Mouse (Mus musculus): ENCODE measurements around the gene Mpg. TPM values are rescaled to one million over a fixed set of nuclear protein-coding genes. Genes with fewer than 3 reads are reported as not detected.

The Mpg gene
- total RNA-seq (2021), result 10 to 100 TPM; 19.9 to 20.1 TPM

DNA sequence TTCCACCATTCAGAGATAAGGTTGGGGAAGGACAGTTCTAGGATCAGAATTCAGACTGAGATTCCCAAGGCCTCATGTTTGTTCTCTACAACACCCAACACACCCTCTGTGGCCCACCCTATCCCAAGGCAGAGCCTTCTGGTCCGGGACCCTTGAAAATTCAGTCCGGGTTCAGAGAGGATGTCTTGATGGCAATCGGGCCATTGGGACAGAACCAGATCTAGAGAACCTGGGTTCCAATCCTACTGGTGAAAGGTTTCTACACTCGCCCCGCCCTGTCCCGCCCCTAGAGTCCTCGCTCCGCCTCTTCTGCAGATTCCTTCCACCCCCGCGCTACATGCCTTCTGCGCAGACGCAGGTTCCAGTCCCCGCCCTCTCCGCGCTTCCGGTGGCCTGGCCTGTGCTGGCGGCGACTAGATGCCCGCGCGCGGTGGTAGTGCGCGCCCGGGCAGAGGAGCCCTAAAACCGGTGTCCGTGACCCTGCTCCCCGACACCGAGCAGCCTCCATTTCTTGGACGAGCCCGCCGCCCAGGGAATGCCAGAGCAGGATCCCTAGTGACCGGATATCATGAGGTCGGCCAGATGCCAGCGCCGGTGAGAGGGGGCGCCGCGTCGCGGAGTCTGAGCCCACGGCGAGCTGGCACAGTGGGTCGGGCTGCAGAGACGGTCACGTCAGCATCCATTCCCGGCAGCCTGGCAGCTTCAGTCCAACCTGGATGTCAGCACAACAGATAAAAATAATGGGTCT is at the start of gene Mpg:
Gene Mpg (plus strand): TSS at position 382 of the 748 bp plus-strand sequence.
- peak; percentile 90 for DNase-seq (ENCODE audit: low spot score in 2 of 2)
- intact Hi-C loops (cut with DNase I), result no loop called here

DNA sequence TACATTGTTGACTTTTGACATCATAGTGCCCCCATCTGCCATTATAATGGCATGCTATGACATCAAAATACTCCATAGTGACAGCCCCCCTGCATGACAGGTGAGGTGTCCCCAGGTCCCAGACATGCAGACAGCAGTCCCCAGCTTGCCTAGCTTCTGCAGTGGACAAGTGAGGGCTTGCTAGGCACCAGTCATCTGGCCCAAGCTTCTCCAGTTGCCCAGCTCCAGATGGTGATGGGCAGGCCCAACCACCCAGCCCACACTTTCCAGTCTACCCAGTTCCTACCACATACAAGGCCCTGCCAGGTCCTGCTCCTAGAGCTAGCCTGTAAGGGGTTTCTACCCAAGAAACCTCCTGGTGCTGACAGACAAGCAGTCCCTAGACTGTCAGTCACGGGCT is 47.8 kb upstream of the Mpg start:
- intact Hi-C loops (cut with DNase I), result no loop called here
- no peak for DNase-seq (ENCODE audit: low spot score in 2 of 2)

DNA sequence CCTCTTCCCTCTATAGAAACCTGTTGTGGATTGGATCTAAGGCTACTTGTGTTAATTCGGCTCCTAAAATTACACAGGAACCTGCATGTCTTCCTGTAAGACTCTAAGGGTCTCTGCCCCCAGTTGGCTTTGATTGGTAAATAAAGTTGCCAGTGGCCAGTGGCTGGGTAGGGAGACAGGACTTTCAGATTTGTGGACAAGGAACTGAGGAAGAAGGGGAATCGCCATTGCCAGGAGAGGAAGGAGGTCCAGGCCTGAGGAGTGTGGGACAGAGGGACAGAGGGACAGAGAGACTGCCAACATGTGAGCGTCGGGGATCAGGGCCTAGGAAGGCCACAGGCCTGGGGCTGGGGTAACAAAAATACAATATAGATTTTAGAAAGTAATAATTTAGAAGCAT is 45.1 kb upstream of the Mpg start:
- DNase-seq (ENCODE audit: low spot score in 2 of 2), result no peak
- intact Hi-C loops (cut with DNase I), result loop anchor here (10.0 kb wide), 1 partner anchor 964 kb away; the partner anchor contains the start of gene Fgf18

DNA sequence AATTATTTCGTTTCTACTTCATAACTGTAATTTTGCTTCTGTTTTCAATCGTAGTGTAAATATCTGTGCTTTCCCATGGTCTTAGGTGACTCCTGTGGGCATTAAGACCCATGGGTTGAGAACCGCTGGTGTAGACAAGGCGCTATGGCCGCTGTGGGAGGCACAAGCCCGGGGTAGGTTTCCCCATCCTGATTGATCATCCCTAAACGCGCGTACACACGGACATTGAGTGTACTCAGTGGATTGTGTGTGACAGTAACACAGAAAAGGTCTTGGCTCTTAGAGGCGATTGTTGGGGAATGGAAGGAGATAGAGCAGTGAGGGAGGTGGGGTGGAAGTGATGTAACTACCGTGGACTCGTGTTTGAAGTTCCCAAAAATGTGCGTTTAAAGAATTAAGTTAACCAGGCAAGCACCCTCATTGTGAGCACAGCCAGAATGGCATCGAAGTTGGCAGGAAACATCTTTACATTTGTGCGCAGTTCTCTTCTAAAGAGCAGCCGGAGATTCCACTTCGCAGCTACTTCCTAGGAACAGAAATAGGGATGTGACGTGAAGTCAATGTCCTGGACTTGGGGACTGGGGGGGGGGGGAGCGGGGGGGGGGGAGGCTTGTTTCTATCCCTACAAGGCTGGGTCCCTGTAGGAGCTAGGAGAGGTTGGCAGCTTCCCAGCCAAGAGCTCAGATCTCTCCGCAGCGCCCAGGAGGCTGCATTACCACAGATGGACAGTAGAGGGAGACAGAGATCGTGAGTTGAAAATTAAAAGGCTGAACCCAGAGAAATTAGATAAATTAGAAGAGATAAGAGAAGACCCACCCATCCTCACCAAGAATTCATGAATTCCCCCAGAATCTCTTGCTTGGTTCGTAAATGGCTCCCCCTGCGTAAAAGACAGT is 44.1 kb upstream of the Mpg start:
- DNase-seq (ENCODE audit: low spot score in 2 of 2), result peak; percentile 80 to 88

DNA sequence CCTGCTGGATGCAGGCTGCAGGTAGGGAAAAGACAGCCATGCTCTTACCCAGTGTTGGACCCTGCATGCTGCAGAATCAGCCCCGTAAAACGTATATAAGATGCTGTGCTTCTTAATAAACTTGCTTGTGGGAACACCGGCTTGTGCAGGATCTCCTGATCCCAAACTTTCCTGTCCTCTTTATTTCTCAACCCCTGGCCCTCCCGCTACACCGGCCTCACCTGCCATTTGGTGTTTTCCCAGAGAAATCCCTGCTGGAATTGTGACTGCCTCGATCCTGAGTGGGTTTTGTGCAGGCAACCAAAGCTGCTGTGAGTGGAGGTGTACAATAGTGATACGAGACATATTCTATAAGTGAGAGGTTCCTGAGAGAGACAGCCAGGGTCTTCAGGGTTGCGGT is 41.8 kb upstream of the Mpg start:
- intact Hi-C loops (cut with DNase I), result loop anchor here (10.0 kb wide), 1 partner anchor 960 kb away; the partner anchor contains the start of gene Fgf18
- DNase-seq (ENCODE audit: low spot score in 2 of 2), result no peak

More for the DNA sequence above, 44.1 kb upstream of the Mpg start:
- intact Hi-C loops (cut with DNase I), result loop anchor here (2.0 to 10.0 kb wide), 2 partner anchors 57 to 963 kb away; partner anchors contain the start of gene Fgf18

DNA sequence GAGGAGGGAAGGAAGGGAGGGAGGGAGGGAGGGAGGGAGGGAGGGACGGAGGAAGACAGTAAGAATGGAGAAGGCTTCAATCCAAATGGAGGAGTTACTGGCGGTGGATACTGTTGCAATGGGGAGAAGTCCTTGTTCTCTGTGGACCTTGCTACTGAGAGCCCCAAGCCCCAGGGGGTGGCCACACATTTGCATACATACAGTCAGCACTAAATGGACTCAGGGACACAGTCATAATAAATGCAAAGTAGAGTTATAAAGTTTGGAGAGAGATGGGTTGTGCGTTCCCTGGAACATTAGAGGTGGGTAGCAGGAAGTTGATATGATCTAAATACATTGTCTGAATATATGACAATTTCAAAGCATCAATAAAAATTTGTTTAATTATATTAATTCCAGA is 40.3 kb upstream of the Mpg start:
- intact Hi-C loops (cut with DNase I), result loop anchor here (10.0 kb wide), 1 partner anchor 959 kb away; the partner anchor contains the start of gene Fgf18
- DNase-seq (ENCODE audit: low spot score in 2 of 2), result no peak

DNA sequence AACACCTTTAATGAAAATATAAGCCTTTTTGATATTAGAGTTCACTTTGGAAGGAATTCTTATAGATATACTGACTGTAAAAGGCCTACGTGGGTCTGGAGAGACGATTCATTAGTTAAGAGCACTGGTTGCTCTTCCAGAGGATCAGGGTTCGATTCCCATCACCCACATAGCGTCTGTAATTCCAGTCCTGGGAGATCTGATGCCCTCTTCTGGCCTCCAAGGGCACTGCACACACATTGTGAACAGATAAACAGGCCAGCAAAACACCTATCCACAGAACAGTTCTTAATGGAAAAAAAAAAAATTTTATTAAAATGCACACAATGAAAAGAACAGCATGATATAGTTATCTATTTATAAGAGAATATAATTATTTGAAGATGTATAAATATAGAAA is 39.0 kb upstream of the Mpg start:
- intact Hi-C loops (cut with DNase I), result loop anchor here (10.0 kb wide), 1 partner anchor 958 kb away; the partner anchor contains the start of gene Fgf18
- no peak for DNase-seq (ENCODE audit: low spot score in 2 of 2)

DNA sequence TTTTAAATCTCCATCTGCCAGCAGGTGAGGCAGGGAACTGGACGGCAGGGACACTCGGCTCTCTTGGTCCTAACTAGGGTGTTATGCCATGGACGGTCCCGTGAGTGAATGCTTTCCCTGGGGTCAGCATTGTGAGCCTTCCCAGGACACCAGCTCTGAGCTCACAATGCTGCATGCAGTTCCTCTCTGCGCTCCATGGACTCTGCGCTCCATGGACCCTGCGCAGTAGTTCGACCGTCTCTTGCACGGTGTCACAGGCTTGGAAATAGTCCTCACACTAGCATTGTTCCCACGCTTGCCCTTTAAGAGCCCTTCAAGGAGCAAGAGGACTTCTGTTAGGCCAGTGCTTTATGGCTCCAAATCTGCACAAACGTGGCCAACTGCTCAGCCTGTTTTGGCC is 37.4 kb upstream of the Mpg start:
- no peak for DNase-seq (ENCODE audit: low spot score in 2 of 2)
- intact Hi-C loops (cut with DNase I), result loop anchor here (10.0 kb wide), 1 partner anchor 956 kb away; the partner anchor contains the start of gene Fgf18

DNA sequence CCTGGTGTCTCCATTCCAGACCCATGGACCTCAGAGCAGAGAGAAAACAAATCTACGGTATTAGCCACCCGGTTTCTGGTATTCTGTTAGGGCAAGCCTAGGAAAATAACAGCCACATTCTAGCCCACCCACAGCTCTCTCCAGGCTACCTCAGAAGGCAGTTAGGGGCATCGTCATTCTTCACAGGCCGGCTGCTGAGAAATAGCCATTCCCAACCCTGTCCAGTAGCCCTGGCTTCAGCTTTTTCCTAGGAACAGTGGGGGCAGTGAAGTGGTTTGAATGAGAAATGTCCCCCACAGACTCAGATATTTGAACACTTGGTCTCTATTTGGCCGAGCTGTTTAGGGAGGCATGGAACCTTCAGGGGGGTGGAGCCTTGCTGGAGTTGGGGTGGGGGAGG is 36.9 kb upstream of the Mpg start:
- intact Hi-C loops (cut with DNase I), result loop anchor here (10.0 kb wide), 1 partner anchor 955 kb away; the partner anchor contains the start of gene Fgf18
- no peak for DNase-seq (ENCODE audit: low spot score in 2 of 2)

DNA sequence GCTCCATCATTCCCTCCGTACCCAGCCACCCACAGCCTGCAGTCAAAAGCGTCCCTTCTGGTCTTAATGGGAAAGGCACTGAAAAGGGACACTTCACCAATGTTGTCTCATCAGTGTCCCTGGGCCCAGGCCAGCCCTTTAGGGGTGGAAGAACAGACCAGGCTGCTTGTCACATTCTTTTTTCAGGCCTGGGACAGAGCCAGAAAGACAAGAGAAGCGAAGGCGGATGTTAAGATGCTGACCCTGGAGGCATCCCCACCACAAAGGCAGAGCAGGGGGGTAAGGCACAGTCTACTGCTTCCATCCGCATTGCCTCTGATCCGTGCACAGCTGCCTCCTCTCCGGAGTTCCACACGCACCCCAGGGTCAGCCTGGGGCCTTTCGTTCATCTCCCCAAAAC is 36.2 kb upstream of the Mpg start:
- DNase-seq (ENCODE audit: low spot score in 2 of 2), result no peak
- intact Hi-C loops (cut with DNase I), result loop anchor here (10.0 kb wide), 1 partner anchor 405 kb away; no protein-coding TSS in a partner anchor

DNA sequence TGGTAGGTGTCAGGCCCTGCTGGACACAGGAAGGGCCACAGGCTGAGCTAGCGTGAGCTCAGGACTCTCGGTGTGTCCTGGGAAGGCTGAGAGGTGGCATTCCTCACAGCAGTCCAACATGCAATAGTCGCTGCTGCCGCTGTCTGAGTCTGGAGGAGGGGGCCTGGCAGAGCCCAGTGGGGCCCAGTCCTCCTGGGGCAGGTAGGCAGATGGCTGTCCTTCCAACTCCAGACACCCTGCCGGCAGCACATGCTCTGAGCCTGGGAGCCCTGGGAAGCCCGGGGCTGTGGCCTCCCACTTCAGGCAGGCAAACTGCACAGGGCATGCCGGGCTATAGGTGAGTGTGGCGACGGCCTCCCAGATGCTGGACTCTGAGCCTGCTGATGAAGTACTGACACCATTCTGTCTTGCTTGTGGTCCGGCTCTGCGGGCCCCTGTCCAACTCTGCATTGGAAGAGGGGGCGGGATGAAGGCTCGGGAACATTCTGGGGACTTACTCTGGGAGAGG is 35.6 kb upstream of the Mpg start:
- intact Hi-C loops (cut with DNase I), result loop anchor here (10.0 kb wide), 1 partner anchor 404 kb away; no protein-coding TSS in a partner anchor
- DNase-seq (ENCODE audit: low spot score in 2 of 2), result no peak

DNA sequence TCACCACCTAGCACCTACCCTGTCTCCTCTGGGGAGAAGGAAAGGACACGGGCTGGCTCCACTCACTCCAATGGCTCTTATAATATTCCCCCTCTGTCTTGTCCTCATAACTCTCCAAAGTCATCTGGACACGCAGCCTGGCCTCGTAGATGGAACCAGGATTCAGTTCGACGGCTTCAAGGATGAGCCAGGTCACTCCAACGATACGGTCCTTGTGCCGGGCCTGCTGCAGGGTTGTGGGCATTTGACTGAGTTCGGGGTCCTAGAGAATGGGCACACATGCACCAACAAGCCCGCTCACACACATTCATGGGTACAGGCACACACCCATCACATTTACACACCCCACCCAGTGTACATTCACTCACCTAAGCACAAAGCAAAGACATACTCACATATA is 33.1 kb upstream of the Mpg start:
- DNase-seq (ENCODE audit: low spot score in 2 of 2), result no peak
- intact Hi-C loops (cut with DNase I), result loop anchor here (10.0 kb wide), 1 partner anchor 402 kb away; no protein-coding TSS in a partner anchor

DNA sequence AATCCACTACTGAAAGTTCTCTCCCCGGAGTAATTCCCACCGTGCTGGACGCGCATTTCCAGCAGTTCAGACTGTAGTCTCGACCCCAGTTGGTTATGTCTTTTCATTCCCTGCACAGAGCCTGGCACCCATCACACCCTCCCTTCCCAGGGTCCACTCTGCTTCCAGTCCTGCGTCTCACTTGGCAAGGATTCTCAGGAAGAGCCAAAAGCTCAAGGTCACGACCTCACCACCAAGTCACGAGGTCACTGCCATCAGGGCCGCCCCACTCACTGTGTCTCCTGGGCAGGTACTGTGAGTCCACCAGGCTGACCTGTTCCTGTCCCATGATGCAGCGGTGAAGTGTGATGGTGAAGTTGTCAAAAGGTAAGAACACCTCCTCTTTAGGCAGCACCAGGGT is 32.2 kb upstream of the Mpg start:
- DNase-seq (ENCODE audit: low spot score in 2 of 2), result no peak

DNA sequence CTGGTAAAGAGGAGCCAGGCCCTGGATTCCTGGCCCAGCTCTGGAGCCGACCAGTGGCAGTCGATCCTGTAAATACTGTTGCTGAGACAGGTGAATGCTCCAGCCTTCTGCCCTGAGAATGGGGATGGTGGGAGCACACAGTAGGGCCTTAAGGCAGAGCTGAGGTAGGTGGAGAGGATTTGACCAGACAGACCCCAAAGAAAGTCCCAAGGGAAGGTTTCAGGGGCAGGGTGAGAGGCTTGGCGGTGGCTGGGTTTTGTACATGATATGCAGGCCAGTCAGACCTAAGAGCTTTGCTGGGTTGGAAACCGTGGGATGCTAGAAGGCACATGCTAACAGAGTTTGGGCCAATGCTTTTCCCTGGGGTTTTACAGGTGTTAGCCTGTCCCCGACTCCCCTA is 31.7 kb upstream of the Mpg start:
- intact Hi-C loops (cut with DNase I), result loop anchor here (10.0 kb wide), 1 partner anchor 400 kb away; no protein-coding TSS in a partner anchor
- DNase-seq (ENCODE audit: low spot score in 2 of 2), result no peak

More for the DNA sequence above, 32.2 kb upstream of the Mpg start:
- intact Hi-C loops (cut with DNase I), result loop anchor here (10.0 kb wide), 1 partner anchor 401 kb away; no protein-coding TSS in a partner anchor

DNA sequence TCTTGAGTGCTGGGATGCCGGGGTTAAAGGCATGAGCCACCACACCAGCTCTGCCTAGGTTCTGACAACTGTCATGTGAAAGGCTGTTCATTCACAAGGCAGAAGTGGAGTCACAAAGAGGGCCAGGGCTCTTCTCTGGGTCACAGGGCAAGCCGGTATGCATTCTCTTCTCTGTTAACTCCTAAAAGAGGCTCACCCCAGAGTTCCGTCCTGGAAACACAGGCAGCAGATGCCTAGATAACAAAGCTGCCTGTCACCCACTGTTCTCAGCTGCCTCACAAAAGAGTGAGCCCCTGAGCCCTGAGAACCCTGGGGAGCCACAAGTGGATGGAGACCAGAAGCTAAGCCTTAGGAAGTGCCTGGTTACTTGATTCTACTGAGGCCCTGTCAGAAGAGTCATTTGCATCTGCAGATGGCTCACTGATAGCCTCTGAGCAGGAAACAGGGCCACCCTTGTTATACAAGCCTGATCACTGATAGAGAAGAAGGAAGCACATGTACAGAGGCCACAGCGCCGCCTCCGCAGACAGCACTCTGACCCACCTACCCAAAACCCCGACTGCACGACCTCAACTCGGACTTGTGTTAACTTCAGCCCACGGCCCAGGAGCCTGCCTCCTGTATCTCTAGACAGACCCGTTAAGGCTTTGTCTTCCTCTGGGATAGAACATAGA is 30.3 kb upstream of the Mpg start:
- no peak for DNase-seq (ENCODE audit: low spot score in 2 of 2)
- intact Hi-C loops (cut with DNase I), result loop anchor here (10.0 kb wide), 1 partner anchor 399 kb away; no protein-coding TSS in a partner anchor

DNA sequence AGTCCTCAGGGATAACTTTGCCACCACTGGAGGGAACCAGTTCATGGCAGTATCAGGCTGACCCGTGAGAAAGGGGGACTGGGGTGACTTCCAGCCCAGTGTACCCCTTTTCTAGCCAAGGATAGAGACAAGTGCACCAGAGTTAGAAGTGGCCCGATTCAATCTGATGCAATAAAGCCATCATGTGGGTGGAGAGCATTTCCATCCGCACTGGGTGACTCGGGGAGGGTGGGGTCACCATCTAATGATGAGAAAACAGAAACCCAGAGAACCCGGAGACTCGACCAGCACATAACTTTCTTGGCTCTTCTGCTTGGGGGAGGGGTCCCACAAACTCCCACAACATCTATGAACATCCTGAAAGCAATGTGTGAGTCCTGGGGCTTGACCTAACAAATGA is 29.6 kb upstream of the Mpg start:
- intact Hi-C loops (cut with DNase I), result loop anchor here (10.0 kb wide), 1 partner anchor 398 kb away; no protein-coding TSS in a partner anchor
- DNase-seq (ENCODE audit: low spot score in 2 of 2), result no peak

DNA sequence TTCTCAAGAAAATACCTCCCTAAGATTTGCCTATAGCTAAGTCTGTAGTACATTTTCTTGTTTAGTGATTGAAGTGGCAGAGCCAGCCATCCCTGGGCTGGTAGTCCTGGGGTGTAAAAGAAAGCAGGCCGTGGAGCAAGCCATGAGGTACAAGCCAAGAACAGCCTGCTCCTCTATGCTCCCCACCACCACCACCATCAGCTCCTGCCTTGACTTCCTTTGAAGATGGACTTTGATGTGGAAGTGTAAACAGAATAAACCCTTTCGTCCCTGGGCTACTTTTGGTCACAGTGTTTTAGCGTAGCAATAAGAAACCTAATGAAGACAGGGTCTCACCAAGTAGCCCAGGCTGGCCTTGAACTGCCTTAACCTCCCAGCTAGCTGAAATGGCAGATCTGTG is 28.5 kb upstream of the Mpg start:
- intact Hi-C loops (cut with DNase I), result loop anchor here (10.0 kb wide), 1 partner anchor 397 kb away; no protein-coding TSS in a partner anchor
- DNase-seq (ENCODE audit: low spot score in 2 of 2), result no peak

DNA sequence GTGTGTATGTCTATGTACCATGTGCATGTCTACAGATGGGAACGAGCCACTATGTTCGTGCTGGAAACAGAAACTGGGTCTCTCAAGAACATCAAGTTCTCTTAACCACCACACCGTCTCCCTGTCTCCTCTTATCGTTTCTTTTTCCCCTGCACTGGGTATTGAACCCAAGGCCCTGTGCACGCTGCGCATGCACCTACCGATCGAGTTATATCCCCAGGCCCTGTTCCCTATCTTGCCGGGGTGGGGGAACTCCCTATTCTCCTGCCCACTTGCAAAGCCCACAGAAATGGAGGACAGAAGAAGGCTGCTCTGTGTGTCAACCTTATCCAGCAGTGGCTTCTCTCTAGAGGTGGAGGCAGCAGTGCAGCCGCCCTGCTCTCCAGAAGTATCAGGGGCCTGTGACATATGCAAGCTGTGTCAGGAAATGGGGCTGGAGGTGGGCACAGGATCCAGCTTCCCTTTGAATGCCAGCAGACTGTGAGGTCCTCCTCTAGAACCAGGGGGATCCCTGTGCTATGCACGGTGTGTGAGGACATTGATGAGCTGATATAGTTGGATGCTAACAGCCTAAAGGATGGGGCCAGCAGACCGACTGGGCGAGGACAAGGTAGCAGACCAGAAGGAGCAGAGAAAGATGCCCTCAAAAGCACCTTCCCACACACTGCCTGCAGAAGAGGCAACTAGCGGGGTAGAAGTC is 27.9 kb upstream of the Mpg start:
- intact Hi-C loops (cut with DNase I), result loop anchor here (10.0 kb wide), 1 partner anchor 396 kb away; no protein-coding TSS in a partner anchor
- no peak for DNase-seq (ENCODE audit: low spot score in 2 of 2)

Data from left cerebral cortex, postnatal 36 days (tissue).